In genomic region chr5:65177026-65177514, GRCm38 (mm10) we compare ENCODE assay signal across 8 mouse cellular contexts. TPM values are rescaled to one million over a fixed set of nuclear protein-coding genes. Genes with fewer than 3 reads are reported as not detected.
DNase-seq lines count a peak whose midpoint lies in the region; ATAC-seq and TF ChIP-seq lines count a peak whose summit lies in the region.

No protein-coding gene starts in this region.

- peak; percentile 65; the same call in 1 of the 2 replicates for ATAC-seq in heart, embryonic 11.5 days (replicated peaks; ENCODE audit: insufficient number of reproducible peaks, low FRiP score, low TSS enrichment)
- peak; percentile 87 for ATAC-seq in lung, embryonic 14.5 days (ENCODE audit: insufficient read depth)

- DNase-seq in heart, adult 2 months = no peak
- peak; percentile 70 for DNase-seq in adrenal gland, postnatal 10 days
- DNase-seq in heart, postnatal 4 days = peak; percentile 61
- peak; percentile 89 for DNase-seq in lung, embryonic 14.5 days
- no peak for DNase-seq in thymus, postnatal 10 days (ENCODE audit: low spot score in 2 of 2)
- DNase-seq in urinary bladder, adult 18-20 months (ENCODE audit: low spot score in 2 of 2) = no peak
- DNase-seq in thymus, postnatal 4 days = no peak

- peak overlapping the region; percentile 77 for H3K27ac ChIP-seq in heart, embryonic 11.5 days (ENCODE audit: low read depth, low read length)
- no peak overlapping the region for H3K27ac ChIP-seq in heart, adult 2 months
- peak overlapping the region; percentile 72 for H3K27ac ChIP-seq in lung, embryonic 14.5 days (ENCODE audit: low read depth)

- H3K36me3 ChIP-seq in heart, embryonic 11.5 days (ENCODE audit: control insufficient read depth, insufficient read depth, low read length) = no peaks in the 10 kb centered on the region
- H3K36me3 ChIP-seq in heart, adult 2 months (ENCODE audit: control insufficient read depth, insufficient read depth, low read length) = no peaks in the 10 kb centered on the region
- H3K36me3 ChIP-seq in lung, embryonic 14.5 days (ENCODE audit: insufficient read depth) = no peaks in the 10 kb centered on the region

- H3K4me1 ChIP-seq in heart, embryonic 11.5 days (ENCODE audit: control insufficient read depth, insufficient read depth, low read length) = peaks cover 25% of the 10 kb centered on the region
- peaks cover 3% of the 10 kb centered on the region; the same call in 1 of the 2 replicates for H3K4me1 ChIP-seq in heart, adult 2 months (ENCODE audit: control insufficient read depth, insufficient read depth, low read length)
- peaks cover 8% of the 10 kb centered on the region; the same call in 1 of the 2 replicates for H3K4me1 ChIP-seq in lung, embryonic 14.5 days (ENCODE audit: insufficient read depth)

- no peak overlapping the region for H3K9ac ChIP-seq in heart, embryonic 11.5 days (ENCODE audit: low read depth, low read length)
- no peak overlapping the region for H3K9ac ChIP-seq in heart, adult 2 months (ENCODE audit: low read depth, low read length)
- no peak overlapping the region for H3K9ac ChIP-seq in lung, embryonic 14.5 days

- intact Hi-C loops in heart, adult 2 months (cut with DNase I) = no loop called here

- no peak for TF ChIP-seq EP300 in heart, adult 2 months (IDR thresholded peaks at IDR 0.05; ENCODE audit: insufficient read depth, low read depth, low read length)

- no peaks in the 10 kb centered on the region for H3K27me3 ChIP-seq in heart, embryonic 11.5 days (ENCODE audit: control insufficient read depth, insufficient read depth, low read length)
- H3K27me3 ChIP-seq in heart, adult 2 months (ENCODE audit: control insufficient read depth, insufficient read depth, low read length) = no peaks in the 10 kb centered on the region
- H3K27me3 ChIP-seq in lung, embryonic 14.5 days (ENCODE audit: insufficient read depth, low read length) = no peaks in the 10 kb centered on the region

- peak overlapping the region; percentile 5 for H3K4me2 ChIP-seq in heart, embryonic 11.5 days
- H3K4me2 ChIP-seq in lung, embryonic 14.5 days = 0 out of 2 replicates have a peak overlapping the region, but pooled peaks have one; percentile 8

- no peak overlapping the region for H3K4me3 ChIP-seq in heart, embryonic 11.5 days (ENCODE audit: low read depth, low read length)
- H3K4me3 ChIP-seq in heart, adult 2 months = no peak overlapping the region
- no peak overlapping the region for H3K4me3 ChIP-seq in lung, embryonic 14.5 days (ENCODE audit: low read depth, low read length)

- no peak for TF ChIP-seq CTCF in heart, adult 2 months (IDR thresholded peaks at IDR 0.05)
- TF ChIP-seq CTCF in lung, embryonic 14.5 days (IDR thresholded peaks at IDR 0.05; ENCODE audit: low read depth) = no peak; the same call in 1 of the 2 replicates

- H3K79me2 ChIP-seq in heart, adult 2 months (replicated peaks; ENCODE audit: control insufficient read depth, insufficient read depth, low read length) = no peaks in the 10 kb centered on the region

- TF ChIP-seq POLR2A in heart, adult 2 months (IDR thresholded peaks at IDR 0.05; ENCODE audit: insufficient read depth, low read depth, low read length) = no peak

- no peaks in the 10 kb centered on the region for H3K9me3 ChIP-seq in heart, embryonic 11.5 days (replicated peaks; ENCODE audit: control insufficient read depth, low read length)
- H3K9me3 ChIP-seq in lung, embryonic 14.5 days (ENCODE audit: low read depth, low read length) = no peaks in the 10 kb centered on the region

- 27% methylated on average over 11 of the region's 11 CpGs for WGBS in heart, embryonic 11.5 days (ENCODE audit: insufficient replicate concordance)
- 21% methylated on average over 11 of the region's 11 CpGs for WGBS in heart, adult 2 months
- 9% methylated on average over 11 of the region's 11 CpGs for WGBS in lung, embryonic 14.5 days

RNA-seq across cellular contexts. Expression of gene Wdr19, which starts 22.4 kb away (rescaled TPM):
- 6.7 and 9.5 TPM in 2 replicates for polyA plus RNA-seq in heart, embryonic 11.5 days (2014; fragmentation: Nextera tagmentation; extraction: Ambion mirVana)
- 1 to 10 TPM; 1.2 to 1.9 TPM for total RNA-seq in heart, adult 2 months (2021)
- polyA plus RNA-seq in heart, adult 2 months (2012; rRNA removed) = 1.4 and 1.7 TPM in 2 replicates
- 1 to 10 TPM; 7.0 to 9.3 TPM for total RNA-seq in adrenal gland, postnatal 10 days (2021)
- total RNA-seq in heart, postnatal 4 days (2021) = 1 to 10 TPM; 3.4 to 4.8 TPM
- 10.8 and 12.9 TPM in 2 replicates for polyA plus RNA-seq in lung, embryonic 14.5 days (2014; fragmentation: Nextera tagmentation; extraction: Ambion mirVana)

Comparison
In these comparisons a context has a peak if more than half of its experiments do, and no peak if none do; other contexts are left out.
1. DNase-seq: peak in adrenal gland, postnatal 10 days (single experiment), heart, postnatal 4 days (single experiment) and lung, embryonic 14.5 days (single experiment); none in heart, adult 2 months (0 of 2), thymus, postnatal 10 days (0 of 2), urinary bladder, adult 18-20 months (0 of 2) and thymus, postnatal 4 days (single experiment).